Mouse (Mus musculus): ENCODE data around the gene Fkbp9.
"Not testable (repeated sequence)": the region's sequence is repeated elsewhere in the genome, so short reads cannot be mapped to it uniquely, and the experiment has no call there.

Fkbp9 gene

GRCm38 (mm10) chr6:56843229-56843628, 11.4 kb downstream of the Fkbp9 start:
- no peak for DNase-seq

GRCm38 (mm10) chr6:56844365-56844764, 12.5 kb downstream of the Fkbp9 start:
- no peak for DNase-seq

GRCm38 (mm10) chr6:56848974-56849373, 17.1 kb downstream of the Fkbp9 start:
- DNase-seq, result no peak

GRCm38 (mm10) chr6:56850315-56850714, 18.5 kb downstream of the Fkbp9 start:
- DNase-seq, result no peak

- DNase-seq, result no peak
These were observed 22.9 kb downstream of the Fkbp9 start for GRCm38 (mm10) chr6:56854803-56855202.

GRCm38 (mm10) chr6:56856748-56857147, 24.9 kb downstream of the Fkbp9 start:
- no peak for DNase-seq

- no peak for DNase-seq
These were observed 28.5 kb downstream of the Fkbp9 start for GRCm38 (mm10) chr6:56860205-56860848.

GRCm38 (mm10) chr6:56866899-56867298, 35.0 kb downstream of the Fkbp9 start:
- DNase-seq, result not testable (repeated sequence)

GRCm38 (mm10) chr6:56868565-56868964, 36.7 kb downstream of the Fkbp9 start:
- no peak for DNase-seq

- DNase-seq, result no peak
These were observed 38.2 kb downstream of the Fkbp9 start for GRCm38 (mm10) chr6:56870027-56870426.

GRCm38 (mm10) chr6:56876870-56877269, 45.0 kb downstream of the Fkbp9 start:
- DNase-seq, result no peak

GRCm38 (mm10) chr6:56877985-56878384, 46.1 kb downstream of the Fkbp9 start:
- DNase-seq, result no peak

GRCm38 (mm10) chr6:56879352-56879955, 47.6 kb downstream of the Fkbp9 start:
- no peak for DNase-seq

GRCm38 (mm10) chr6:56888561-56888960, 56.7 kb downstream of the Fkbp9 start:
- DNase-seq, result peak; percentile 21

GRCm38 (mm10) chr6:56890762-56891161, 58.9 kb downstream of the Fkbp9 start:
- no peak for DNase-seq

GRCm38 (mm10) chr6:56899601-56900000, 67.7 kb downstream of the Fkbp9 start:
- DNase-seq, result no peak

- DNase-seq, result no peak
These were observed 69.5 kb downstream of the Fkbp9 start for GRCm38 (mm10) chr6:56901336-56901735.

- no peak for DNase-seq
These were observed 70.0 kb downstream of the Fkbp9 start for GRCm38 (mm10) chr6:56901824-56902386.

- DNase-seq, result no peak
These were observed 71.0 kb downstream of the Fkbp9 start for GRCm38 (mm10) chr6:56902606-56903520.

GRCm38 (mm10) chr6:56903831-56904230, 72.0 kb downstream of the Fkbp9 start:
- no peak for DNase-seq

- DNase-seq, result no peak
These were observed 72.5 kb downstream of the Fkbp9 start for GRCm38 (mm10) chr6:56904330-56904729.

- no peak for DNase-seq
These were observed 73.1 kb downstream of the Fkbp9 start for GRCm38 (mm10) chr6:56904982-56905381.

GRCm38 (mm10) chr6:56905486-56905885, 73.6 kb downstream of the Fkbp9 start:
- no peak for DNase-seq
